Mouse (Mus musculus) embryo, embryonic 11.5 days (tissue): Measurements from ENCODE around the gene Susd4.

Experiments used
- DNase-seq: peaks from one replicate; pipeline ENCODE4 v3.0.0-alpha.2; 2012; ENCODE audit warnings: low read depth, low spot score

The Susd4 gene

DNA sequence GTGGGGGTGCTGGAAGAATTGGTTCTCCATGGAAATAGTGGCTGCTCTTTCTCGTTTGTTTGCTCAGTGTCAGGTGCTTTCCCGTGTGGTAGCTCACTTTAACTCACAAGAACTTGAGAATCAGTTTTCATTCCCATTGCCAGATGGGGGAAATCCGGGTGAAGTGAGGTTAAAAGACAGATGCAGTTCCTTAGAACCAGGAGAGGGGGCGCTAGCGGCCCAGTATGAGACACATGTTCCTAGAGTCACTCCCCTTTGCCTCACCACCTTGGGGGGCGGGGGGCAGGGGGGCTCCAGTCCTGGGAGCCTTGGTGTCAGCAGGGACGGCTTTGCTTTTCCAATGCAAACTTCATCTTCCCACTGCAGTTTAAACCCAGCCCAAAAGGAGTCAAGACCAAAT, 23.4 kb downstream of the Susd4 start:
- DNase-seq, result no peak

DNA sequence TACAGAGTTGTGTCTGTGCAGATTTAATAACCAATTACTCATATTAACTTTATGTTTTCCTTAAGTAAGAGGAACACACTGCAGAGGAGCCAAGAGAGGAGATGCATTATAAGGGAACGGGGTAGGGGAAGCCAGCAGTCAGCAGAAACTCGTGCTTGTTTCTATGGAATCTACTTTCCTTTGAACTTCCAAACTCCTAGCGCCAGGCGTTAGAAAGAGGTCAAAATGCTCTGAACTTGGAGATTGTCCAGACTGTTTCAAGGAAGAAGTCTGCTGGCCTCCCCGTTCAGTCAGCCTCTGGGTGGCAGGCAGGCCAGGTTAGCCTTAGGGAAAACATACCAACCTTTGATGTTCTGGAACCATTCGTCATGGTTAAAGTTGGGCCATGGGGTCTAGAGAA, 25.2 kb downstream of the Susd4 start:
- no peak for DNase-seq

DNA sequence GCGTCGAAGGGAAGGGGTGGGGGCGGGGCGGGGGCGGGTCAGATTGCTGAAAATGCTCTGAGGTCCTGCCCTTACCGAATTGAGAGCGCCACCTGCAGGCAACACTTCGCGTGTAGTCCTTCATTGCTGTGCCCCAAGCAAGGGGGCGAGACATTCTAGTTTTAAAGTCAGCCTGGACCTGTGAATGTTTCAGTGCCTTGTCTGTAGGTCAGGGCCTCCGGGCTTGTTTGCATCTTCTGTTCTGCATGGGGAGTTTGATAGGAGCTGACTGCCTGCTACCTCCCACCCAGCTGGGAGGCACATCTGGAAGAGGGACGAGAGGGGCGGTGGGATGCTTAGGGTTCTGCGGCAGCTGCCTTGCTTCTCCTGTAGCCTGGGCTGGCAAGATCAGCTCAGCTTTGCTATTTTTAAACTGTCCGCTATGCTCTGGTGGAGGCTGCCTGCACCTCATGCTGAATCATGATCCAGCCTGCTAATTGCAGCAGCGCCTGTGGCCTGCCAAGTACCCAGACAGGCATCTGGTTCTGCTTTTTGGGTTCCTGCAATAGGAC, 28.9 kb downstream of the Susd4 start:
- peak; percentile 58 for DNase-seq

DNA sequence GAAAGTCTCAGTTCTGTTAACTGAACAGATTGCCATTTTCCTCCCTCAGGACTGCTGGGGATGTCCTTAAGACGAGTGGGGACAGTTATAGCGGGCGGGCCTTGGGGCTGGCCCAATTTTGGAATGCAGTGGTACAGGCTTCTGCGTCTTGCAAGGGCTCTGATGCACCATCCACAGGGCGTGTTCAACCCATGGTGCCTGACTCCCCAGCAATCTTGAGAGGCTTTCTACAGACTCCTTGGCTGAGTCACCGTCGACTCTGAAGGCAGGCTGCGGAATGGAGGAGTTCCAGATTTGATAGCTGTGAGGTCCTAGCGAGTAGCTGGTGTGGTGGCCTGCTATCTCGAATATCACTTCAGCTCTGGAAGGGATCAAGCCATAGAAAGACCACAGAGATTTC, 30.6 kb downstream of the Susd4 start:
- DNase-seq, result no peak

- DNase-seq, result no peak
Observed at GRCm38 (mm10) chr1:182794628-182795027, 31.0 kb downstream of the Susd4 start.

DNA sequence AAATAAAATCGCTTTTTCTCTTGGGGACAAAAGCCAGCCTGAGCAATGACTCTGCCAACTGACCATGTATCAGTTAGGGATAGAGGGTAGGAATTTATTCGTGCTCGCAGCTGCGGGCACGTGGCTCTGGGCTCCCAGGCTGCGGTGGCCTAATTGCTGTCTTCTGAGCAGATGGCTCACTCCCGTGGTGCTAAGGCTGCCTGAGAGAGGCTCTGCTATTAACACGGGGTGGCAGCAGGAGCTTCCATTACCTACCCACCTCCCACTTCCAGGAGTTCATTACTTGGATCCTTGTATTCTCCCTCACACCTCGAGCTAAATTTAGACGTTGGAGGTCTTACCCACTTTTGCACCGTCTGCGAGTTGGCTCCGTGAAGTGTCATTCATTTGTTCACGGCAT, 33.4 kb downstream of the Susd4 start:
- DNase-seq, result no peak

DNA sequence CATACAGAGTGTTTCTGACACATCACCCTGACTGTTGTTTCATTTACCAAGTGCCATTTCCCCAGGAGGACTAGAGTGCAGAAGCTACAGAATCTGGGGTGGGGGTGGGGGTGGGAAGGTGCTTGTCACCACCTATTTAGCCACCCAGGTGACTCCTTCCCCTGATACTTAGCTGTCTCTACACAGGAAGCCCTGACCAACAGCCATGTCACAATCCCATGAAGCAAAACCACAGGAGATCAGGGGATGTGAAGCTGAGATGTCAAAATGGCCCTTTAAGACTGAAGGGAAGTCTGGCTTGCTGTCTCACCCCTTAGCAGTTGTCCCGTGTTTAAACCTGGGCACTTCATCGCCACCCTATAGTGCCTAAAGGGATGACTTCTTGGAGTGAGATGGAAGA, 37.9 kb downstream of the Susd4 start:
- no peak for DNase-seq

DNA sequence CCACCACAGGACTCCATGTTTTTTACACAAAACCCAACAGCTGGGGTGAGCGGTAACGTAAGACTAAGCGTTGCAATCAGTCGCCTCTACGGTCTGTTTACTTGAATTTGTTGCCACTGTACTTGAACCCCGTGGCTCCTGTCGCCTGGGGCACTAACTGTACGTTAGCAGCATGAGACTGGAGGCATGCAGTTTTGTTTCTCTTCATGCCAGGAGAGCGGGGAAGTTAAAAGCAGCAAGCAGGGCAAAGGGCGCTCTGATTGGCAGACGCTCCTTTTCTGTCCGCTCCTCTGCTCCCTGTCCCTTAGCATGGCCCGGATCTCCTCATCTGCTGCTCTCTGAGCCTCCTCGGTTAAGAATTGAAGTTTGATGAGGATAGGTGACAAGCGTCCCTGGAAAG, 39.2 kb downstream of the Susd4 start:
- DNase-seq, result no peak

GRCm38 (mm10) chr1:182813991-182814390, 50.3 kb downstream of the Susd4 start:
- no peak for DNase-seq

- no peak for DNase-seq
Observed at GRCm38 (mm10) chr1:182814566-182814965, 50.9 kb downstream of the Susd4 start.

GRCm38 (mm10) chr1:182817106-182817505, 53.4 kb downstream of the Susd4 start:
- no peak for DNase-seq

DNA sequence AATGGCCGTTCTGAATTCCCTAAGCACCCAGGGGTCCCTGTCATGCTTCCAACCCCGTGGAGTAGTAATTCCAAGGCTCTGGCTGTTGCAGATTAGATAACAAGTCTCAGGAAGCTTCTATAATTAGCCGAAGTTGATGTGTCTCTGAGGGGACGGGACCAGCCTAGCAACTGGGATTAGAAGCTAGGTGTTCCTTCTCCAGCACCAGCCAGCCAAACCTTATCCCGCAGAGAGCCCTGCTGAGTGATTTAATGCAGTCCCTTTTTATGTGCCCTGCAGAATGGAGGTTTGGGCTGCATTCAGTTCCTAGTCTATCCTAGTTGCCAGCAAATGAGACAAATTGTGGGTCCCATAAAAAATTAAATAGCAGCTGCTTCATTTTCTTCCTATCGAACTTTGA, 54.0 kb downstream of the Susd4 start:
- no peak for DNase-seq

DNA sequence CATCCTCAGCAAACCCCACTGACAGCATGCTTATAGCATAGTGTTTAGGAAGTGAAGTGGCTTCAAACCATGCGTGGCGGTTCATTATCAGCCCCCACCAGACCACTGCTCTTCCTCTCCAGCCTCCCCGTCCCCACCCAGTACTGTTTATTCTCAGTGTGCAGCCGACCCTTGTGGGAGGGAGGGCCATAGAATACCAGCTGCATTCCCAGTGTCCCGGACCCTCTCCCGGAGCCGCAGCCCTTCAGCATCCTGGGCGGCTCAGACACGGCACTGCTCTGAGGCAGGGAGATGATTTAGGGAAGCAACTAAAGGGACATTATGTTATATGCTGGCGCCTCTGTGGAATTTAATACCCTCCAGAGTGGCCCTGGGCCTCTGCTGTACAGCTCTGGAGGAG, 55.3 kb downstream of the Susd4 start:
- no peak for DNase-seq

DNA sequence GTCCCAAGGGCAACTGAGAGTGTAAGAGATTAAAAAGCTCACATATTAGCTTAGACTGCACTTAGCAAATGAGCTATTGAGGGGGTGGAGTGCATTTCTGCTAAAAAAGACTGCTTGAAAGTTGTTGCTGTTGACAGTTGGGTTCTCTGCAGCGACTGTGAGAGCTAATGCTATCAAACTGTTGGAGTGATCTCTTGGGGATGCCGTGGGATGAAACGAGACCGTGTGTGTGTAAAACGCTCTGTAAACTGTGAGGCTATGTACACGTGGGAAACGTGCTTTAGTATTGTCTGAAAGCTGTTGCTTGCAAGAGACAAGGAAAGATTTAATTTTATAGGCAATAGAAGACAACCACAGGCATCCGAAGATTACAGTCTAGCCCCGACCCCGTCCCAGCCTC, 59.1 kb downstream of the Susd4 start:
- DNase-seq, result no peak

DNA sequence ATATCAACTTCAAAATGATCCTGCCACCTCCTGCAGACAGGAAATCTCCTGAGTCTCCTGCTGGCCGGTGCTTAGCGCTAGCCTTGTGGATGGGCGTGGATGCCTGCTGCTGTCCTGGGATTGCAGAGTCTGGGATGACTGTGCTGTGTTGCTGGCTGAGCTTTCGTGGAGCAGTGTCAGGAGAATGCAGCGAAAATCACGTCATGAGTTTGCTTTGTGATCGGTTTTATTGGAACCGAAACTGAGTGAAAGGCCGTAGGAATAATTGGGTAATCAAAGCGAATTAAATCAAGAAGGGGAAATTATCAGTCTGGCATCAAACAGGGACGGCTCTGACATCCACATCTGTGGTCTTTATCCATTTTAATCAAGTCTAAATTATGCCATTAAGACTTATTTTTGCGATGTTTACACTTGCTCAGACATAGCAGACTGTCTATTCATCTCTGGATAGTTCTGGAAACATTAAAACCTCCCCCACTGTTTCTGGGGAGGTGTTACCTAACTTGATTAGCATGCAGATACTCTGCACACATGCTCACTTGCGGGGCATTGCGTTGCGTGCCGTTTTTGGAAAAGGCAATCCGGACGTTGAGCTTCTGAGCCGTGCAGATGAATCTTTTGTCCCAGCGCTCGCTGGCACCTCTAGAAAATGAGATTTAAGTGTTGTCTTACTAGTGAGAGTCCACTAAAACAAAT, 60.2 kb downstream of the Susd4 start:
- no peak for DNase-seq

DNA sequence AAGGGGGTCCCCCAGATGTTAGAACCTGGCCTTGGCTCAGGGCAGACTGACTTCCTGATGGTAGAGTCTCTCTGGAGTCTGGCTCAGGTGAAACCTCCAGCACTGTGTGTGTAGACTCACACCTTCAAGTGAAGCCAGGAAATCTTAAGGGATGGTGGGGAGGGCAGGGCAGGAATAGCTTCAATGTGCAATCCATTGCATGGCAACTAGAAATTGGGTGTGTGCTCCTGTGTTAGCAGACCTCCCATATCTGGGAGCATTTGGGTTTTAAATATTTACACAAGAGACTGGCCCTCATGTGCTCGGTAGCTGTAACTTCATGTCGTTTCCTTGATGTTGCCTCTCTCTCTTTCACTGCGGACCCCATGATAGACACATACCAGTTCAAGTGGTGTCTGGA, 62.9 kb downstream of the Susd4 start:
- DNase-seq, result no peak

DNA sequence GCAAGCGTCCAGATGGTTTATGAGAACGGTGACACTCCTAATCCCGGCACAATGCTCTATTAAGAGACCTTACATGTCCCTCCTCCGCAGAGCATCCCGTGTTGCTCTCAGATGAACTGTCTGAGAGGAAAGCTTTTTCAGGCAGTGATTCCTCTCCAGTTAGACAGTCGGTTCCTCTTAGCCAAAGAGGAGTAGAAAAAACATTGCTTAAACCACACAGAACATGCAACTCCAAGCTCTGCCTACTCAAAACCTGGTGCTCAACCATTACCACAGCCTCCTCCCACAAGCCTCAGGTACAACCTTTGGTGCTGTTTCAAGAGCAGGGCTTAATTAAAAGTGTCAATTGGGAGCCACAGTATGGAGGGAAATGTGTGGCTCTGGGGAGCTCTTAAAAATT, 74.4 kb downstream of the Susd4 start:
- DNase-seq, result no peak

- no peak for DNase-seq
Observed at GRCm38 (mm10) chr1:182839332-182839929, 75.8 kb downstream of the Susd4 start.

DNA sequence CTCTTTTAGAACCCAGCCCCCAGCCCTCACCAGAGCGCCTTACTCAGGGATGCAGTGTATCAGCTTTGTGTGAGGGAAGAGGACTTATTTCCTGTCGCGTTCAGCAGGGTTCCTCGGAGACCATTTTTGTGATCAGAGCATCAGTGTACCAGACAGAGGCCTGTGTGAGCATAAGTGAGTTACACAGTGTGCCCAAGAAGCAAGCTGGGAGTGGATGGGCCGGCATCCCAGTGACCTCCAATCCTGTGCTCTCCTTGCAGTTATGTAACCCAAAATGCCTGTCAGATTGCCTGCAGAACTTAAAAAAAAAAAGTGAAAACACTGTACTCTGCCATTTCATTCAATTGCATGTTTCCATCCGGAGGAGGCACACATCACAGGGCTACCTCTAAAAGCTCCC, 76.4 kb downstream of the Susd4 start:
- no peak for DNase-seq

DNA sequence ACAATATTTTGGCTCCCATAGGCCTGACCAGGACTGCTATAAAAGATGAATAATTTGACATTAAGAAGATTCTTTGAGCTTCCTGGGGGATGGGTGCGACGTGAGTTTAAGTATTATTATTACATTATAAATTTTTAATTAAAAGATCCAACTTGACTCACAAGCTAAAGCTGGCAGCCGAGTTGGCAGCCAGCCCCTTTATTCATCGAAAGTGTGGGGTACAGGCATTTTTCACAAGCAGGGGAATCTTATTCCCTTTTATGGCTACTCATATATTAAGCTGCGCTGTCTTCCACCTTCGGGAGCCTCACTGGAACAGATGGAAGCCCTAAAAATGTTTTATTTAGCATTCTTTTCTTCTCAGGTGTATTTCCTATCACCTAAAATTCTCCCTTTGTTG, 76.9 kb downstream of the Susd4 start:
- no peak for DNase-seq

GRCm38 (mm10) chr1:182849556-182849955, 85.9 kb downstream of the Susd4 start:
- no peak for DNase-seq

- DNase-seq, result no peak
Observed at GRCm38 (mm10) chr1:182850080-182850479, 86.4 kb downstream of the Susd4 start.

DNA sequence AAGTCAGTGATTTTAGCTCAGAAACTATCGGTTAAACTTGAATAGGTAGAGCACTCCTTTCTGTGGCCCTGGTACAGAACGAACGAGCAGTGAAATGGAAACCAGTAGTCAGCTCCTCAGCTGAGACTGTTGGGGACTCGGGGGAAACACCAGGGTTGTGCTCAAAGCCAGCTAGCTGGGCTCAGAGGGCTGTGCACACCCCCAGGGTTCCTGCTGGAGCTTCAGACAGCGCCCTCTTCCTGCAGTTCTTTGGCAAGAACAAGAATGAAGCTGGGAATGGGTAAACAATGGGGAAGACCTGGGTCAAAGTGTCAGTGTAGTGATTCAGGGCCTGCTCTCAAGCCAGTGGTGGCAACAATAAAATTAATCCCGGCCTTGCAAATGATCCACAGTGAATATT, 88.5 kb downstream of the Susd4 start:
- no peak for DNase-seq

DNA sequence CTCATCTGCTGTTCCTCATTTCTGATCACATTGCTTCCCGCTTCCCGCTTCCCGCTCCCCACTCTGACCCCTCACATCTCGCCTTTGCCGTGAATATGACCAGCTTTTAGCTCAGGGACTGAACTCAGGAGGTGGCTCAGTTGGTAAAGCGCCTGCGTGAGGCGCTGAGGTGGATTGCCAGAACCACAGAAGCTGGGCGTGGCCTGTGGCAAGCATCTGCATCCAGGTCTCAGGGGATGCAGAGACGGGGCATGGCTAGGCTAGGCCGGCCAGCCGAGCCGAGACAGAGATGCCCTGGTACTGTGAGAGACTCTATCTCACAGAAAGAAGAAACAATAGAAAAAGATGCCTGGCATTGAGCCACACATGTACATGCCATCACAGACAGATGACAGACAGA, 93.0 kb downstream of the Susd4 start:
- DNase-seq, result no peak
